Mouse (Mus musculus) hindbrain, embryonic 16.5 days (tissue): ENCODE measurements around the gene Plod2. TPM values are rescaled to one million over a fixed set of nuclear protein-coding genes. Genes with fewer than 3 reads are reported as not detected.
A peak's percentile ranks its signal among the peaks of the same experiment; 100 is the strongest.

Source experiments
- ATAC-seq: fragments of 200-750 bp; cut with Nextera tagmentation; 2 replicates; pipeline ENCODE4 v1.8.0; 2017; ENCODE audit warnings: moderate TSS enrichment, moderate library complexity
- H3K27ac ChIP-seq: fragments of 300-500 bp; sonication (generic); 2 replicates; pipeline ENCODE4 v1.5.1; 2014; ENCODE audit warnings: low read depth, mild to moderate bottlenecking, control low read depth, low read length, moderate library complexity
- H3K27me3 ChIP-seq: fragments of 300-500 bp; sonication (generic); replicated peaks from 2 replicates; pipeline ENCODE4 v1.6.1; 2014; ENCODE audit warnings: low read length; ENCODE audit not compliant: control insufficient read depth, insufficient read depth
- H3K36me3 ChIP-seq: fragments of 300-500 bp; sonication (generic); 2 replicates; pipeline ENCODE4 v1.6.1; 2014; ENCODE audit warnings: mild to moderate bottlenecking, low read length, moderate library complexity, mixed read lengths; ENCODE audit not compliant: control insufficient read depth, insufficient read depth
- H3K4me1 ChIP-seq: fragments of 300-500 bp; sonication (generic); 2 replicates; pipeline ENCODE4 v1.6.1; 2014; ENCODE audit warnings: low read depth, low read length; ENCODE audit not compliant: control insufficient read depth, insufficient read depth
- H3K4me2 ChIP-seq: fragments of 300-500 bp; sonication (generic); 2 replicates; pipeline ENCODE4 v1.6.1; 2014; ENCODE audit warnings: mild to moderate bottlenecking, low read length, control low read depth, moderate library complexity
- H3K4me3 ChIP-seq: fragments of 300-500 bp; sonication (generic); 2 replicates; pipeline ENCODE4 v1.5.1; 2014; ENCODE audit warnings: mild to moderate bottlenecking, low read length, control low read depth, moderate library complexity
- H3K9ac ChIP-seq: fragments of 300-500 bp; sonication (generic); 2 replicates; pipeline ENCODE4 v1.6.1; 2014; ENCODE audit warnings: low read depth, mild to moderate bottlenecking, control low read depth, low read length, moderate library complexity
- H3K9me3 ChIP-seq: fragments of 300-500 bp; sonication (generic); 2 replicates; pipeline ENCODE4 v1.6.1; 2014; ENCODE audit warnings: mild to moderate bottlenecking, low read length, moderate library complexity; ENCODE audit not compliant: control insufficient read depth
- WGBS: fragments of 180-500 bp; shearing (Covaris S2); extraction: QIAGEN DNeasy Blood & Tissue Kit; methylation state at CpG from one replicate; pipeline ENCODE4 v1.1.7; 2014; 5-methylcytosine and 5-hydroxymethylcytosine counted together
- polyA plus RNA-seq: library from polyadenylated mRNA; unstranded; fragments of >200 nt; fragmentation: Nextera tagmentation; extraction: Ambion mirVana; gene quantifications from 2 replicates; pipeline ENCODE4 v1.2.1, GENCODE M21; 2015

Plod2 gene
- 11.8 and 13.9 TPM in 2 replicates for polyA plus RNA-seq

GRCm38 (mm10) chr9:92541977-92542561 lies at the start of gene Plod2:
TSS of gene Plod2 (plus strand) at chr9:92542223.
- Histone ChIP-seq H3K4me2 (peak within 1 kb of the TSS; percentile 89), H3K9ac (peak within 1 kb of the TSS; percentile 91), H3K27me3 (no peaks in the 10 kb centered on the region), H3K27ac (peak within 1 kb of the TSS; percentile 78), H3K4me3 (peak within 1 kb of the TSS; percentile 95), H3K9me3 (no peaks in the 10 kb centered on the region), H3K36me3 (no peaks in the 10 kb centered on the region), H3K4me1 (peaks cover 16% of the 10 kb centered on the region)
- under 1% methylated on average over 44 of the region's 67 CpGs for WGBS
- ATAC-seq, result peak; percentile 93

- Histone ChIP-seq H3K9ac (no peak overlapping the region), H3K9me3 (no peaks in the 10 kb centered on the region), H3K4me1 (no peaks in the 10 kb centered on the region), H3K4me2 (no peak overlapping the region), H3K27me3 (no peaks in the 10 kb centered on the region), H3K4me3 (no peak overlapping the region), H3K36me3 (no peaks in the 10 kb centered on the region), H3K27ac (no peak overlapping the region)
- peak; percentile 37; the same call in 1 of the 2 replicates for ATAC-seq
- WGBS, result 45% methylated on average over 12 of the region's 12 CpGs
These were observed 42.2 kb upstream of the Plod2 start for GRCm38 (mm10) chr9:92499710-92500410.

GRCm38 (mm10) chr9:92504256-92504655 lies 37.8 kb upstream of the Plod2 start:
- 76% methylated on average over 3 of the region's 3 CpGs for WGBS
- no peak for ATAC-seq
- H3K9me3 ChIP-seq, result no peaks in the 10 kb centered on the region
- H3K27me3 ChIP-seq, result no peaks in the 10 kb centered on the region
- no peak overlapping the region for H3K4me2 ChIP-seq
- no peak overlapping the region for H3K9ac ChIP-seq
- H3K4me1 ChIP-seq, result no peaks in the 10 kb centered on the region
- H3K27ac ChIP-seq, result no peak overlapping the region
- no peaks in the 10 kb centered on the region for H3K36me3 ChIP-seq
- H3K4me3 ChIP-seq, result no peak overlapping the region

- Histone ChIP-seq H3K36me3 (no peaks in the 10 kb centered on the region), H3K4me3 (no peak overlapping the region)
- 53% methylated on average over 1 of the region's 1 CpGs for WGBS
These were observed 37.1 kb upstream of the Plod2 start for GRCm38 (mm10) chr9:92504889-92505288.

GRCm38 (mm10) chr9:92511696-92512095 lies 30.3 kb upstream of the Plod2 start:
- no peak overlapping the region for H3K4me2 ChIP-seq
- H3K27me3 ChIP-seq, result no peaks in the 10 kb centered on the region
- no peaks in the 10 kb centered on the region for H3K4me1 ChIP-seq
- ATAC-seq, result no peak
- no peaks in the 10 kb centered on the region; the same call in 1 of the 2 replicates for H3K9me3 ChIP-seq
- no peak overlapping the region for H3K4me3 ChIP-seq
- H3K9ac ChIP-seq, result no peak overlapping the region
- H3K27ac ChIP-seq, result no peak overlapping the region
- H3K36me3 ChIP-seq, result no peaks in the 10 kb centered on the region

More at GRCm38 (mm10) chr9:92504889-92505288, 37.1 kb upstream of the Plod2 start:
- Histone ChIP-seq H3K4me2 (no peak overlapping the region), H3K27me3 (no peaks in the 10 kb centered on the region), H3K27ac (no peak overlapping the region), H3K4me1 (no peaks in the 10 kb centered on the region), H3K9ac (no peak overlapping the region), H3K9me3 (no peaks in the 10 kb centered on the region)
- no peak for ATAC-seq

- Histone ChIP-seq H3K36me3 (peaks cover 2% of the 10 kb centered on the region; the same call in 1 of the 2 replicates), H3K9me3 (peaks cover 5% of the 10 kb centered on the region), H3K4me2 (no peak overlapping the region), H3K27me3 (no peaks in the 10 kb centered on the region), H3K4me3 (no peak overlapping the region), H3K4me1 (no peaks in the 10 kb centered on the region), H3K9ac (no peak overlapping the region), H3K27ac (no peak overlapping the region)
- 100% methylated on average over 12 of the region's 12 CpGs for WGBS
- no peak for ATAC-seq
These were observed 25.0 kb upstream of the Plod2 start for GRCm38 (mm10) chr9:92517036-92517435.

GRCm38 (mm10) chr9:92520751-92521150 lies 21.3 kb upstream of the Plod2 start:
- H3K27ac ChIP-seq, result no peak overlapping the region
- no peak overlapping the region for H3K4me2 ChIP-seq
- peaks cover 2% of the 10 kb centered on the region; the same call in 1 of the 2 replicates for H3K36me3 ChIP-seq
- no peaks in the 10 kb centered on the region for H3K27me3 ChIP-seq
- ATAC-seq, result no peak
- peaks cover 5% of the 10 kb centered on the region for H3K9me3 ChIP-seq
- H3K9ac ChIP-seq, result no peak overlapping the region
- H3K4me3 ChIP-seq, result no peak overlapping the region
- no peaks in the 10 kb centered on the region for H3K4me1 ChIP-seq
- WGBS, result 92% methylated on average over 10 of the region's 10 CpGs

- H3K9ac ChIP-seq, result no peak overlapping the region
- WGBS, result 87% methylated on average over 4 of the region's 4 CpGs
- no peak overlapping the region for H3K4me2 ChIP-seq
- H3K9me3 ChIP-seq, result no peaks in the 10 kb centered on the region
- ATAC-seq, result no peak
- H3K4me1 ChIP-seq, result no peaks in the 10 kb centered on the region
- H3K27me3 ChIP-seq, result no peaks in the 10 kb centered on the region
- no peak overlapping the region for H3K27ac ChIP-seq
- no peak overlapping the region for H3K4me3 ChIP-seq
- no peaks in the 10 kb centered on the region for H3K36me3 ChIP-seq
These were observed 17.5 kb upstream of the Plod2 start for GRCm38 (mm10) chr9:92524506-92524905.

GRCm38 (mm10) chr9:92530055-92530454 lies 12.0 kb upstream of the Plod2 start:
- H3K9me3 ChIP-seq, result no peaks in the 10 kb centered on the region
- H3K27me3 ChIP-seq, result no peaks in the 10 kb centered on the region
- ATAC-seq, result no peak
- no peak overlapping the region for H3K9ac ChIP-seq
- no peak overlapping the region for H3K4me2 ChIP-seq
- no peaks in the 10 kb centered on the region for H3K4me1 ChIP-seq
- WGBS, result 71% methylated on average over 3 of the region's 3 CpGs
- no peaks in the 10 kb centered on the region for H3K36me3 ChIP-seq
- H3K27ac ChIP-seq, result no peak overlapping the region
- H3K4me3 ChIP-seq, result no peak overlapping the region
